18 mouse cellular contexts compared by ENCODE assay signal in the genomic region with DNA sequence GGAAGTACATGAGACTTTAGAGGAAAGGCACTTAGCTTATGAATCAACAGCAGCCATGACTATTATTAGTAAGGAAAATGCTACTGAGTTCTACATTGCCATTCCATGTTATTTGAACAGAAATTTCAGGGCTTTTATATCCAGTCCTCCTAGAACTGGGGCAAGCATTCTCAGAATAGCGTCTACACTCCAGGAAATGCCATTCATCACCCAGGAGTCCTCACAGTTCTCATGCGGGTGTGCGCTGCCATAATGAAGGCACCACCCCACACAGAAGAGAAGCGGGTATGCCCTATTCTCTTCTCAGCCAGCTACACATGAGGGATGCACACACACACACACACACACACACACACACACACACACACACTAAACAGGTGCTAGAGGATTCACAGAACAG. TPM values are rescaled to one million over a fixed set of nuclear protein-coding genes. Genes with fewer than 3 reads are reported as not detected.
DNase-seq lines count a peak whose midpoint lies in the region; ATAC-seq and TF ChIP-seq lines count a peak whose summit lies in the region.
"Had no signal": no experiment of that assay in that cellular context is flagged by ENCODE, and none has a peak within 500 bp of the region (broad histone marks: within the 10 kb centered on the region; RNA-seq: fewer than 3 reads in every experiment).

No protein-coding gene starts in this region.

- no peaks in the 10 kb centered on the region for H3K9me3 ChIP-seq in heart, embryonic 12.5 days (replicated peaks)
- no peaks in the 10 kb centered on the region for H3K9me3 ChIP-seq in heart, embryonic 16.5 days (replicated peaks; ENCODE audit: control insufficient read depth, low read length)
- no peaks in the 10 kb centered on the region for H3K9me3 ChIP-seq in heart, embryonic 10.5 days
- H3K9me3 ChIP-seq: embryonic facial prominence, embryonic 12.5 days; forebrain, embryonic 15.5 days had no signal

- H3K27me3 ChIP-seq in heart, embryonic 12.5 days (replicated peaks) = no peaks in the 10 kb centered on the region
- no peaks in the 10 kb centered on the region for H3K27me3 ChIP-seq in heart, embryonic 16.5 days (ENCODE audit: control insufficient read depth, insufficient read depth, low read length)
- H3K27me3 ChIP-seq in heart, embryonic 10.5 days (ENCODE audit: insufficient read depth, poor library complexity, severe bottlenecking) = no peaks in the 10 kb centered on the region
- H3K27me3 ChIP-seq: CH12.LX; embryonic facial prominence, embryonic 12.5 days; forebrain, embryonic 15.5 days had no signal

- no peak for TF ChIP-seq CTCF in layer of hippocampus, adult 2 months (conservative IDR thresholded peaks at IDR 0.05)

- H3K4me1 ChIP-seq in heart, embryonic 12.5 days (replicated peaks) = peaks cover 36% of the 10 kb centered on the region
- peaks cover 36% of the 10 kb centered on the region for H3K4me1 ChIP-seq in heart, embryonic 16.5 days (ENCODE audit: control insufficient read depth, insufficient read depth, low read length)
- peaks cover 9% of the 10 kb centered on the region; the same call in 1 of the 2 replicates for H3K4me1 ChIP-seq in heart, embryonic 10.5 days

- H3K36me3 ChIP-seq in heart, embryonic 12.5 days = no peaks in the 10 kb centered on the region
- no peaks in the 10 kb centered on the region for H3K36me3 ChIP-seq in heart, embryonic 16.5 days (ENCODE audit: control insufficient read depth, insufficient read depth)
- no peaks in the 10 kb centered on the region for H3K36me3 ChIP-seq in heart, embryonic 10.5 days
- H3K36me3 ChIP-seq: embryonic facial prominence, embryonic 12.5 days; forebrain, embryonic 15.5 days had no signal

- H3K9ac ChIP-seq in heart, embryonic 12.5 days = no peak overlapping the region
- no peak overlapping the region for H3K9ac ChIP-seq in heart, embryonic 16.5 days (ENCODE audit: low read length)
- H3K9ac ChIP-seq: embryonic facial prominence, embryonic 12.5 days; forebrain, embryonic 15.5 days had no signal

- H3K4me2 ChIP-seq in heart, embryonic 12.5 days = peak overlapping the region; percentile 11; the same call in 1 of the 2 replicates
- H3K4me2 ChIP-seq in heart, embryonic 16.5 days (ENCODE audit: low read depth, low read length) = peak overlapping the region; percentile 14
- H3K4me2 ChIP-seq: embryonic facial prominence, embryonic 12.5 days; forebrain, embryonic 15.5 days had no signal

- DNase-seq in heart, adult 18-20 months = no peak
- DNase-seq in heart, embryonic 10.5 days (ENCODE audit: low spot score) = no peak
- DNase-seq in layer of hippocampus, adult 2 months (ENCODE audit: low spot score in 2 of 2) = no peak
- DNase-seq in layer of hippocampus, postnatal 36 days = no peak
- peak; percentile 60 for DNase-seq in brain, adult 2 months (ENCODE audit: low read depth, low spot score)
- DNase-seq: adrenal gland, adult 2 months; adrenal gland, postnatal 25 days; cerebellum, adult 8-10 months; gastrocnemius, postnatal 14 days; heart, postnatal 10 days; kidney, adult 11 months; kidney, adult 9 months had no signal

- WGBS in heart, embryonic 12.5 days = 43% methylated on average over 4 of the region's 4 CpGs
- 29% methylated on average over 4 of the region's 4 CpGs for WGBS in heart, embryonic 16.5 days
- WGBS in heart, embryonic 10.5 days = 49% methylated on average over 4 of the region's 4 CpGs

- no peak for ATAC-seq in heart, embryonic 12.5 days (ENCODE audit: insufficient number of reproducible peaks, low FRiP score)
- ATAC-seq in heart, embryonic 16.5 days (replicated peaks; ENCODE audit: extremely low read depth, insufficient read depth, low FRiP score) = 0 out of 2 replicates have a peak, but pooled peaks have one; percentile 18
- ATAC-seq: hindbrain, postnatal 0 days had no signal

- no peak overlapping the region for H3K4me3 ChIP-seq in heart, embryonic 12.5 days
- H3K4me3 ChIP-seq in heart, embryonic 16.5 days (ENCODE audit: low read length) = no peak overlapping the region
- no peak overlapping the region for H3K4me3 ChIP-seq in heart, embryonic 10.5 days
- no peak overlapping the region for H3K4me3 ChIP-seq in layer of hippocampus, adult 2 months
- H3K4me3 ChIP-seq: embryonic facial prominence, embryonic 12.5 days; forebrain, embryonic 15.5 days had no signal

- no peak overlapping the region for H3K27ac ChIP-seq in heart, embryonic 12.5 days (ENCODE audit: poor library complexity, severe bottlenecking)
- H3K27ac ChIP-seq in heart, embryonic 16.5 days (ENCODE audit: low read length) = 0 out of 2 replicates have a peak overlapping the region, but pooled peaks have one; percentile 36
- no peak overlapping the region for H3K27ac ChIP-seq in heart, embryonic 10.5 days
- peak overlapping the region; percentile 29; the same call in 1 of the 2 replicates for H3K27ac ChIP-seq in layer of hippocampus, adult 2 months
- H3K27ac ChIP-seq: embryonic facial prominence, embryonic 12.5 days; forebrain, embryonic 15.5 days; hindbrain, postnatal 0 days had no signal

RNA-seq across cellular contexts. Expression of gene Ncam1, which starts 43.5 kb away (rescaled TPM):
- 73.6 and 80.0 TPM in 2 replicates for polyA plus RNA-seq in heart, embryonic 12.5 days (2016; fragmentation: Nextera tagmentation; extraction: Ambion mirVana)
- 1 to 10 TPM; 3.8 to 4.2 TPM for total RNA-seq in heart, adult 18-20 months (2021)
- polyA plus RNA-seq in heart, embryonic 16.5 days (2015; fragmentation: Nextera tagmentation; extraction: Ambion mirVana) = 148 and 153 TPM in 2 replicates
- polyA plus RNA-seq in heart, embryonic 10.5 days (2016; fragmentation: Nextera tagmentation; extraction: Ambion mirVana) = 29.8 and 30.0 TPM in 2 replicates
- total RNA-seq in layer of hippocampus, adult 2 months (2021) = 100 to 1,000 TPM; 303 to 307 TPM
- total RNA-seq in layer of hippocampus, postnatal 36 days (2021) = 100 to 1,000 TPM; 293 to 312 TPM

Comparison
In these comparisons a context has a peak if more than half of its experiments do, and no peak if none do; other contexts are left out.
1. H3K27ac ChIP-seq: peak in heart, embryonic 16.5 days (single experiment) and layer of hippocampus, adult 2 months (single experiment); none in heart, embryonic 12.5 days (single experiment) and heart, embryonic 10.5 days (single experiment).
2. RNA of gene Ncam1, which starts 43.5 kb away (total RNA-seq): 293 to 312 TPM in layer of hippocampus, postnatal 36 days and 303 to 307 TPM in layer of hippocampus, adult 2 months; 3.8 to 4.2 TPM in heart, adult 18-20 months; every median in the first group is over 10 times any median in the second.